Mouse (Mus musculus) heart, embryonic 15.5 days (tissue): Measurements from ENCODE around the gene Hoxa3. TPM values are rescaled to one million over a fixed set of nuclear protein-coding genes. Genes with fewer than 3 reads are reported as not detected.
A peak's percentile ranks its signal among the peaks of the same experiment; 100 is the strongest.

ENCODE experiments used
- ATAC-seq: fragments of 200-750 bp; cut with Nextera tagmentation; replicated peaks from 2 replicates; pipeline ENCODE4 v1.8.0; 2017; ENCODE audit warnings: low read depth, moderate TSS enrichment; ENCODE audit not compliant: insufficient number of reproducible peaks, insufficient read depth, low FRiP score
- H3K27ac ChIP-seq: fragments of 300-500 bp; sonication (generic); 2 replicates; pipeline ENCODE4 v1.5.1; 2015; ENCODE audit warnings: mild to moderate bottlenecking, inconsistent platforms
- H3K27me3 ChIP-seq: fragments of 300-500 bp; sonication (generic); 2 replicates; pipeline ENCODE4 v1.6.1; 2015; ENCODE audit warnings: inconsistent platforms
- H3K36me3 ChIP-seq: fragments of 300-500 bp; sonication (generic); 2 replicates; pipeline ENCODE4 v1.6.1; 2015; ENCODE audit warnings: mild to moderate bottlenecking, inconsistent platforms
- H3K4me1 ChIP-seq: fragments of 300-500 bp; sonication (generic); replicated peaks from 2 replicates; pipeline ENCODE4 v1.6.1; 2015; ENCODE audit warnings: inconsistent platforms
- H3K4me2 ChIP-seq: fragments of 300-500 bp; sonication (generic); 2 replicates; pipeline ENCODE4 v1.6.1; 2015; ENCODE audit warnings: inconsistent platforms, mild to moderate bottlenecking, moderate library complexity
- H3K4me3 ChIP-seq: fragments of 300-500 bp; sonication (generic); 2 replicates; pipeline ENCODE4 v1.5.1; 2015; ENCODE audit warnings: mild to moderate bottlenecking, inconsistent platforms
- H3K9ac ChIP-seq: fragments of 300-500 bp; sonication (generic); 2 replicates; pipeline ENCODE4 v1.6.1; 2015; ENCODE audit warnings: mild to moderate bottlenecking, inconsistent platforms
- H3K9me3 ChIP-seq: fragments of 300-500 bp; sonication (generic); replicated peaks from 2 replicates; pipeline ENCODE4 v1.6.1; 2016; ENCODE audit warnings: inconsistent platforms
- WGBS: fragments of 180-500 bp; shearing (Covaris S2); methylation state at CpG from one replicate; pipeline ENCODE4 v1.1.7; 2015; ENCODE audit warnings: mixed read lengths; 5-methylcytosine and 5-hydroxymethylcytosine counted together
- polyA plus RNA-seq: library from polyadenylated mRNA; unstranded; fragments of >200 nt; fragmentation: Nextera tagmentation; extraction: Ambion mirVana; gene quantifications from 2 replicates; pipeline ENCODE4 v1.2.1, GENCODE M21; 2015

The Hoxa3 gene
- polyA plus RNA-seq, 1 experiment from 2014 or later, result 0.89 TPM

GRCm38 (mm10) chr6:52205638-52206621, 7.2 kb downstream of the Hoxa3 start:
- 0 out of 2 replicates have a peak overlapping the region, but pooled peaks have one; percentile 8 for H3K4me2 ChIP-seq
- no peak overlapping the region for H3K9ac ChIP-seq
- H3K4me3 ChIP-seq, result 0 out of 2 replicates have a peak overlapping the region, but pooled peaks have one; percentile 53
- 9% methylated on average over 55 of the region's 55 CpGs for WGBS
- H3K4me1 ChIP-seq, result peaks cover 24% of the 10 kb centered on the region
- ATAC-seq, result no peak
- no peaks in the 10 kb centered on the region for H3K9me3 ChIP-seq
- peaks cover 98% of the 10 kb centered on the region for H3K27me3 ChIP-seq
- H3K27ac ChIP-seq, result no peak overlapping the region
- no peaks in the 10 kb centered on the region for H3K36me3 ChIP-seq

GRCm38 (mm10) chr6:52205221-52205620, 7.9 kb downstream of the Hoxa3 start:
- Histone ChIP-seq H3K9ac (no peak overlapping the region), H3K4me1 (peaks cover 24% of the 10 kb centered on the region), H3K36me3 (no peaks in the 10 kb centered on the region), H3K27me3 (peaks cover 98% of the 10 kb centered on the region), H3K9me3 (no peaks in the 10 kb centered on the region), H3K4me2 (0 out of 2 replicates have a peak overlapping the region, but pooled peaks have one; percentile 8), H3K4me3 (peak overlapping the region; percentile 53), H3K27ac (no peak overlapping the region)
- ATAC-seq, result no peak
- WGBS, result 19% methylated on average over 14 of the region's 14 CpGs

GRCm38 (mm10) chr6:52204050-52204752, 8.9 kb downstream of the Hoxa3 start, which contains the start of gene Hoxa5:
Gene Hoxa5 (minus strand): TSS chr6:52204587.
- WGBS, result under 1% methylated on average over 65 of the region's 65 CpGs
- Histone ChIP-seq H3K4me3 (peak within 1 kb of the TSS; percentile 53), H3K9me3 (no peaks in the 10 kb centered on the region), H3K27ac (peak within 1 kb of the TSS; percentile 25; the same call in 1 of the 2 replicates), H3K9ac (peak within 1 kb of the TSS; percentile 52), H3K36me3 (no peaks in the 10 kb centered on the region), H3K4me2 (peak within 1 kb of the TSS; percentile 62), H3K27me3 (peaks cover 98% of the 10 kb centered on the region), H3K4me1 (peaks cover 24% of the 10 kb centered on the region)
- no peak for ATAC-seq

GRCm38 (mm10) chr6:52203371-52204049, 9.6 kb downstream of the Hoxa3 start:
- Histone ChIP-seq H3K36me3 (no peaks in the 10 kb centered on the region), H3K9me3 (no peaks in the 10 kb centered on the region), H3K4me2 (peak overlapping the region; percentile 62), H3K4me3 (peak overlapping the region; percentile 53), H3K4me1 (peaks cover 19% of the 10 kb centered on the region), H3K9ac (peak overlapping the region; percentile 52), H3K27ac (peak overlapping the region; percentile 25; the same call in 1 of the 2 replicates), H3K27me3 (peaks cover 98% of the 10 kb centered on the region)
- 2% methylated on average over 46 of the region's 46 CpGs for WGBS
- no peak; the same call in 1 of the 2 replicates for ATAC-seq

GRCm38 (mm10) chr6:52203121-52203370, 10.1 kb downstream of the Hoxa3 start:
- H3K4me1 ChIP-seq, result peaks cover 15% of the 10 kb centered on the region
- peak overlapping the region; percentile 62 for H3K4me2 ChIP-seq
- no peak for ATAC-seq
- WGBS, result 3% methylated on average over 10 of the region's 10 CpGs
- no peaks in the 10 kb centered on the region for H3K36me3 ChIP-seq
- H3K9ac ChIP-seq, result peak overlapping the region; percentile 52; the same call in 1 of the 2 replicates
- H3K4me3 ChIP-seq, result peak overlapping the region; percentile 53
- H3K9me3 ChIP-seq, result no peaks in the 10 kb centered on the region
- H3K27ac ChIP-seq, result no peak overlapping the region
- H3K27me3 ChIP-seq, result peaks cover 98% of the 10 kb centered on the region

GRCm38 (mm10) chr6:52202362-52203120, 10.6 kb downstream of the Hoxa3 start:
- peak overlapping the region; percentile 4; the same call in 1 of the 2 replicates for H3K9ac ChIP-seq
- peak overlapping the region; percentile 62; the same call in 1 of the 2 replicates for H3K4me2 ChIP-seq
- peaks cover 99% of the 10 kb centered on the region for H3K27me3 ChIP-seq
- ATAC-seq, result no peak
- H3K27ac ChIP-seq, result no peak overlapping the region
- H3K9me3 ChIP-seq, result no peaks in the 10 kb centered on the region
- peaks cover 14% of the 10 kb centered on the region for H3K4me1 ChIP-seq
- WGBS, result 10% methylated on average over 22 of the region's 22 CpGs
- peak overlapping the region; percentile 53 for H3K4me3 ChIP-seq
- H3K36me3 ChIP-seq, result no peaks in the 10 kb centered on the region

- Histone ChIP-seq H3K9me3 (no peaks in the 10 kb centered on the region), H3K27ac (no peak overlapping the region), H3K4me3 (no peak overlapping the region), H3K36me3 (no peaks in the 10 kb centered on the region), H3K4me1 (peaks cover 14% of the 10 kb centered on the region), H3K9ac (no peak overlapping the region), H3K27me3 (peaks cover 99% of the 10 kb centered on the region), H3K4me2 (no peak overlapping the region; the same call in 1 of the 2 replicates)
- 33% methylated on average over 1 of the region's 1 CpGs for WGBS
- no peak for ATAC-seq
Measured at GRCm38 (mm10) chr6:52201269-52201668, 11.9 kb downstream of the Hoxa3 start.

- no peak overlapping the region; the same call in 1 of the 2 replicates for H3K4me2 ChIP-seq
- H3K27ac ChIP-seq, result no peak overlapping the region
- 29% methylated on average over 10 of the region's 10 CpGs for WGBS
- H3K4me3 ChIP-seq, result no peak overlapping the region
- H3K4me1 ChIP-seq, result peaks cover 14% of the 10 kb centered on the region
- peaks cover 99% of the 10 kb centered on the region for H3K27me3 ChIP-seq
- H3K9ac ChIP-seq, result no peak overlapping the region
- H3K9me3 ChIP-seq, result no peaks in the 10 kb centered on the region
- no peaks in the 10 kb centered on the region for H3K36me3 ChIP-seq
- ATAC-seq, result no peak
Measured at GRCm38 (mm10) chr6:52200751-52201250, 12.3 kb downstream of the Hoxa3 start.

- no peak overlapping the region for H3K27ac ChIP-seq
- H3K9me3 ChIP-seq, result no peaks in the 10 kb centered on the region
- peaks cover 99% of the 10 kb centered on the region for H3K27me3 ChIP-seq
- 16% methylated on average over 30 of the region's 30 CpGs for WGBS
- H3K9ac ChIP-seq, result no peak overlapping the region
- ATAC-seq, result no peak
- H3K4me2 ChIP-seq, result no peak overlapping the region
- no peak overlapping the region for H3K4me3 ChIP-seq
- H3K4me1 ChIP-seq, result peaks cover 14% of the 10 kb centered on the region
- no peaks in the 10 kb centered on the region for H3K36me3 ChIP-seq
Measured at GRCm38 (mm10) chr6:52200073-52200750, 12.9 kb downstream of the Hoxa3 start.

GRCm38 (mm10) chr6:52197271-52197670, 15.9 kb downstream of the Hoxa3 start:
- no peak overlapping the region for H3K4me2 ChIP-seq
- ATAC-seq, result 0 out of 2 replicates have a peak, but pooled peaks have one; percentile 50
- H3K36me3 ChIP-seq, result no peaks in the 10 kb centered on the region
- no peak overlapping the region for H3K9ac ChIP-seq
- H3K4me1 ChIP-seq, result peaks cover 2% of the 10 kb centered on the region
- H3K27me3 ChIP-seq, result peaks cover 99% of the 10 kb centered on the region
- H3K27ac ChIP-seq, result no peak overlapping the region; the same call in 1 of the 2 replicates
- no peak overlapping the region for H3K4me3 ChIP-seq
- WGBS, result 5% methylated on average over 10 of the region's 10 CpGs
- no peaks in the 10 kb centered on the region for H3K9me3 ChIP-seq
